14 mouse cellular contexts compared by ENCODE assay signal in genomic region chr17:88327791-88328190, GRCm38 (mm10).
"Had no signal": no experiment of that assay in that cellular context is flagged by ENCODE, and none has a peak within 500 bp of the region (broad histone marks: within the 10 kb centered on the region; RNA-seq: fewer than 3 reads in every experiment).

No protein-coding gene starts in this region.

- H3K4me3 ChIP-seq: left cerebral cortex, adult 2 months; limb, embryonic 10.5 days; liver, embryonic 15.5 days; megakaryocyte, embryonic 14.5 days; midbrain, embryonic 12.5 days had no signal

- DNase-seq: kidney, postnatal 10 days; kidney, postnatal 4 days; lung, adult 2 months; retina, postnatal 1 day; thymus, postnatal 4 days had no signal

- H3K36me3 ChIP-seq: limb, embryonic 10.5 days; liver, embryonic 15.5 days; midbrain, embryonic 12.5 days had no signal

- ATAC-seq: lung, postnatal 0 days; midbrain, embryonic 16.5 days had no signal

- H3K27ac ChIP-seq: limb, embryonic 10.5 days; liver, embryonic 15.5 days; macrophage; midbrain, embryonic 12.5 days had no signal

- H3K27me3 ChIP-seq: liver, embryonic 15.5 days; megakaryocyte, embryonic 14.5 days had no signal

- H3K9ac ChIP-seq: liver, embryonic 15.5 days; midbrain, embryonic 12.5 days had no signal

- H3K4me2 ChIP-seq: liver, embryonic 11.5 days; liver, embryonic 15.5 days; midbrain, embryonic 12.5 days had no signal

- H3K4me1 ChIP-seq: megakaryocyte, embryonic 14.5 days had no signal
